Mouse (Mus musculus) C2C12 (cell line): ENCODE results near the gene Lrrc30.

ENCODE experiments used
- CEBPB ChIP-seq: IDR thresholded peaks from one replicate; pipeline ENCODE4 v1.6.1; 2011; ENCODE audit warnings: low read depth, mild to moderate bottlenecking, control low read depth, moderate library complexity
- CTCF ChIP-seq: IDR thresholded peaks from one replicate; pipeline ENCODE4 v1.5.1; 2011; ENCODE audit not compliant: control insufficient read depth, insufficient read depth, insufficient read length
- FOSL1 ChIP-seq: IDR thresholded peaks from one replicate; pipeline ENCODE4 v1.8.0; 2011; ENCODE audit warnings: mild to moderate bottlenecking, low read length; ENCODE audit not compliant: poor library complexity, insufficient read depth, severe bottlenecking
- MAX ChIP-seq: IDR thresholded peaks from one replicate; pipeline ENCODE4 v1.6.1; 2011; ENCODE audit warnings: mild to moderate bottlenecking, control low read depth
- MYOD1 ChIP-seq: IDR thresholded peaks from one replicate; pipeline ENCODE4 v1.6.1; 2011; ENCODE audit warnings: low read depth; ENCODE audit not compliant: control insufficient read depth, insufficient read length
- MYOG ChIP-seq: IDR thresholded peaks from one replicate; pipeline ENCODE4 v1.6.1; 2011; ENCODE audit not compliant: control insufficient read depth, insufficient read length; ENCODE audit errors: extremely low read depth
- USF1 ChIP-seq: IDR thresholded peaks from one replicate; pipeline ENCODE4 v1.6.1; 2011; ENCODE audit warnings: low read depth, mild to moderate bottlenecking, control low read depth, moderate library complexity

GRCm38 (mm10) chr17:67629211-67629657 lies 3.3 kb downstream of the Lrrc30 start:
- no peak for TF ChIP-seq CTCF
- no peak for TF ChIP-seq FOSL1
- no peak for TF ChIP-seq CEBPB
- TF ChIP-seq MYOD1: peak; percentile 81
- TF ChIP-seq USF1: peak; percentile 57
- no peak for TF ChIP-seq MYOG
- no peak for TF ChIP-seq MAX
